Mouse (Mus musculus): Measurements from ENCODE around the gene Vmn1r193. TPM values are rescaled to one million over a fixed set of nuclear protein-coding genes. Genes with fewer than 3 reads are reported as not detected.
A peak's percentile ranks its signal among the peaks of the same experiment; 100 is the strongest.
"Not testable (repeated sequence)": the region's sequence is repeated elsewhere in the genome, so short reads cannot be mapped to it uniquely, and the experiment has no call there.

Vmn1r193 gene
- not detected in 2 replicates for polyA plus RNA-seq (2012; rRNA removed)

- not testable (repeated sequence) for H3K27me3 ChIP-seq (ENCODE audit: control insufficient read depth, insufficient read depth, low read length); H3K4me1 ChIP-seq (ENCODE audit: control insufficient read depth, insufficient read depth, insufficient read length, low read length); H3K4me3 ChIP-seq (ENCODE audit: low read depth, low read length); H3K36me3 ChIP-seq (ENCODE audit: control insufficient read depth, insufficient read depth, low read length); H3K27ac ChIP-seq (ENCODE audit: insufficient read depth, low read depth, low read length)
- WGBS: 87% methylated on average over 1 of the region's 1 CpGs
Measured at GRCm38 (mm10) chr13:22223060-22223459, at the start of gene Vmn1r193. Gene Vmn1r193, minus strand, starts transcription at chr13:22223160.

- Histone ChIP-seq H3K4me3 (ENCODE audit: low read depth, low read length) (no peak overlapping the region), H3K4me1 (ENCODE audit: control insufficient read depth, insufficient read depth, insufficient read length, low read length) (no peaks in the 10 kb centered on the region), H3K27ac (ENCODE audit: insufficient read depth, low read depth, low read length) (no peak overlapping the region), H3K36me3 (ENCODE audit: control insufficient read depth, insufficient read depth, low read length) (no peaks in the 10 kb centered on the region), H3K27me3 (ENCODE audit: control insufficient read depth, insufficient read depth, low read length) (no peaks in the 10 kb centered on the region)
- TF ChIP-seq CTCF (IDR thresholded peaks at IDR 0.05; ENCODE audit: extremely low read depth, insufficient read length, insufficient replicate concordance, low read depth, low read length) (no peak), POLR2A (IDR thresholded peaks at IDR 0.05; ENCODE audit: low read depth, low read length) (no peak)
- 37% methylated on average over 2 of the region's 2 CpGs for WGBS
Measured at GRCm38 (mm10) chr13:22271721-22272120, 48.8 kb upstream of the Vmn1r193 start.

DNA sequence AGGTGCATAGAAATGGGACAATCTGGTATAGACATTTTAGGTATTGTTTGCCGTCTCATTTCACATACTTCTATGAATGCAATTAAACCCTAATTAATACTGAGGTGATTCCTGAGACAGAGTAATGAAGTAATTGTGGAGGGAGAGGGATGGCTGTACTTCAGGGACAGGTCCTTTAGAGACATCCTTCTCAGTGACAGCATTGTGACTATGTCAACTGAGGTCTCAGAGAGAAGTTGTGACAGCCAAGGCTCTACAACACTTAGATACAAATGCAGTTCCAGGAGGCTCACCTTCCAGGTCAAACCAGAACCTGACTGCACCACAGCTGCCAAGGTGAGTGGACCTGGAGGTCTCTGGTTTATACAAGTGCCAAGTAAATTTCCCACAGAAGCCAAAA is 47.3 kb upstream of the Vmn1r193 start, which contains the start of gene Vmn1r195:
Gene Vmn1r195, plus strand, starts transcription at position 301 of the 400 bp plus-strand sequence.
- 89% methylated on average over 1 of the region's 1 CpGs for WGBS
- not testable (repeated sequence) for H3K27me3 ChIP-seq (ENCODE audit: control insufficient read depth, insufficient read depth, low read length); H3K36me3 ChIP-seq (ENCODE audit: control insufficient read depth, insufficient read depth, low read length); H3K27ac ChIP-seq (ENCODE audit: insufficient read depth, low read depth, low read length); H3K4me1 ChIP-seq (ENCODE audit: control insufficient read depth, insufficient read depth, insufficient read length, low read length); H3K4me3 ChIP-seq (ENCODE audit: low read depth, low read length)

DNA sequence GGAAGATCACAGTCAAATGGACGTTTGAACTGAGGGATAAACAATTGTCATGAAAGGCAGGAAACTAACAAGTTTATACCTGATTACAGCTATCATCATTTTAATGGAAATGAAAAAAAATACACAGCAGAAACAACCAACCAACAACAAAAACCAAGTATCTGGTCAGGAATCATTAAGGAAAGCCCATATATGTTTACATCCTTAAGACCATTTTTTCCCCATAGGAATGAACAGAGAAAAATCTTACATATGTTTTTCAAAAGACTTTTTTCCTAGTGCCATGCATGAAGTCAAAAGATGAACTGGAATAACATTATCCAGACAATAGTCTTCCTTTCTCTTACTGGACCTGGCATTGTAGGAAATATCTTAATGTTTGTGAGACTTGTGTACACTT is 21.0 kb upstream of the Vmn1r193 start, which contains the start of gene Vmn1r194:
Gene Vmn1r194, plus strand, starts transcription at position 301 of the 400 bp plus-strand sequence.
- TF ChIP-seq POLR2A (IDR thresholded peaks at IDR 0.05; ENCODE audit: low read depth, low read length) (no peak), CTCF (IDR thresholded peaks at IDR 0.05; ENCODE audit: extremely low read depth, insufficient read length, insufficient replicate concordance, low read depth, low read length) (no peak)
- no peaks in the 10 kb centered on the region for H3K36me3 ChIP-seq (ENCODE audit: control insufficient read depth, insufficient read depth, low read length)

GRCm38 (mm10) chr13:22192756-22193155 is 30.2 kb downstream of the Vmn1r193 start:
- H3K4me3 ChIP-seq (ENCODE audit: low read depth, low read length); H3K36me3 ChIP-seq (ENCODE audit: control insufficient read depth, insufficient read depth, low read length); H3K27me3 ChIP-seq (ENCODE audit: control insufficient read depth, insufficient read depth, low read length); H3K27ac ChIP-seq (ENCODE audit: insufficient read depth, low read depth, low read length); H3K4me1 ChIP-seq (ENCODE audit: control insufficient read depth, insufficient read depth, insufficient read length, low read length): not testable (repeated sequence)
- WGBS: 84% methylated on average over 3 of the region's 3 CpGs

More for the DNA sequence above, 21.0 kb upstream of the Vmn1r193 start, which contains the start of gene Vmn1r194:
- no peaks in the 10 kb centered on the region for H3K27me3 ChIP-seq (ENCODE audit: control insufficient read depth, insufficient read depth, low read length)
- WGBS: 52% methylated on average over 1 of the region's 1 CpGs
- no peak within 1 kb of the TSS for H3K4me3 ChIP-seq (ENCODE audit: low read depth, low read length)
- 0 out of 2 replicates have a peak, but pooled peaks cover 2% of the 10 kb centered on the region for H3K4me1 ChIP-seq (ENCODE audit: control insufficient read depth, insufficient read depth, insufficient read length, low read length)
- H3K27ac ChIP-seq (ENCODE audit: insufficient read depth, low read depth, low read length): no peak within 1 kb of the TSS

- Histone ChIP-seq H3K27ac (ENCODE audit: insufficient read depth, low read depth, low read length) (peak within 1 kb of the TSS; percentile 41), H3K4me1 (ENCODE audit: control insufficient read depth, insufficient read depth, insufficient read length, low read length) (no peaks in the 10 kb centered on the region; the same call in 1 of the 2 replicates), H3K4me3 (ENCODE audit: low read depth, low read length) (no peak within 1 kb of the TSS), H3K36me3 (ENCODE audit: control insufficient read depth, insufficient read depth, low read length) (no peaks in the 10 kb centered on the region), H3K27me3 (ENCODE audit: control insufficient read depth, insufficient read depth, low read length) (no peaks in the 10 kb centered on the region)
- TF ChIP-seq CTCF (IDR thresholded peaks at IDR 0.05; ENCODE audit: extremely low read depth, insufficient read length, insufficient replicate concordance, low read depth, low read length) (no peak), POLR2A (IDR thresholded peaks at IDR 0.05; ENCODE audit: low read depth, low read length) (no peak)
Measured at GRCm38 (mm10) chr13:22191041-22191440, 31.9 kb downstream of the Vmn1r193 start, which contains the start of gene Vmn1r192. Gene Vmn1r192, minus strand, starts transcription at chr13:22191141.

GRCm38 (mm10) chr13:22190385-22190784 is 32.6 kb downstream of the Vmn1r193 start:
- 12% methylated on average over 2 of the region's 2 CpGs for WGBS

GRCm38 (mm10) chr13:22189313-22189712 is 33.6 kb downstream of the Vmn1r193 start:
- no peaks in the 10 kb centered on the region for H3K27me3 ChIP-seq (ENCODE audit: control insufficient read depth, insufficient read depth, low read length)
- H3K36me3 ChIP-seq (ENCODE audit: control insufficient read depth, insufficient read depth, low read length): no peaks in the 10 kb centered on the region
- H3K4me3 ChIP-seq (ENCODE audit: low read depth, low read length): no peak overlapping the region
- 32% methylated on average over 2 of the region's 2 CpGs for WGBS
- no peaks in the 10 kb centered on the region; the same call in 1 of the 2 replicates for H3K4me1 ChIP-seq (ENCODE audit: control insufficient read depth, insufficient read depth, insufficient read length, low read length)
- no peak overlapping the region for H3K27ac ChIP-seq (ENCODE audit: insufficient read depth, low read depth, low read length)
- no peak for TF ChIP-seq CTCF (IDR thresholded peaks at IDR 0.05; ENCODE audit: extremely low read depth, insufficient read length, insufficient replicate concordance, low read depth, low read length)
- no peak for TF ChIP-seq POLR2A (IDR thresholded peaks at IDR 0.05; ENCODE audit: low read depth, low read length)

More at GRCm38 (mm10) chr13:22190385-22190784, 32.6 kb downstream of the Vmn1r193 start:
- H3K27ac ChIP-seq (ENCODE audit: insufficient read depth, low read depth, low read length): peak overlapping the region; percentile 41
- no peak overlapping the region for H3K4me3 ChIP-seq (ENCODE audit: low read depth, low read length)
- TF ChIP-seq POLR2A (IDR thresholded peaks at IDR 0.05; ENCODE audit: low read depth, low read length) (no peak), CTCF (IDR thresholded peaks at IDR 0.05; ENCODE audit: extremely low read depth, insufficient read length, insufficient replicate concordance, low read depth, low read length) (no peak)
- no peaks in the 10 kb centered on the region; the same call in 1 of the 2 replicates for H3K4me1 ChIP-seq (ENCODE audit: control insufficient read depth, insufficient read depth, insufficient read length, low read length)
- no peaks in the 10 kb centered on the region for H3K27me3 ChIP-seq (ENCODE audit: control insufficient read depth, insufficient read depth, low read length)
- H3K36me3 ChIP-seq (ENCODE audit: control insufficient read depth, insufficient read depth, low read length): no peaks in the 10 kb centered on the region
